Mouse (Mus musculus) kidney, postnatal 10 days (tissue): ENCODE measurements around the gene Tm2d1.
A peak's percentile ranks its signal among the peaks of the same experiment; 100 is the strongest.

Source experiments
- DNase-seq: peaks from one replicate; pipeline ENCODE4 v3.0.0; 2021; ENCODE audit warnings: mixed read lengths

Gene Tm2d1

GRCm38 (mm10) chr4:98321371-98322111 lies 61.6 kb downstream of the Tm2d1 start:
- peak; percentile 68 for DNase-seq

DNA sequence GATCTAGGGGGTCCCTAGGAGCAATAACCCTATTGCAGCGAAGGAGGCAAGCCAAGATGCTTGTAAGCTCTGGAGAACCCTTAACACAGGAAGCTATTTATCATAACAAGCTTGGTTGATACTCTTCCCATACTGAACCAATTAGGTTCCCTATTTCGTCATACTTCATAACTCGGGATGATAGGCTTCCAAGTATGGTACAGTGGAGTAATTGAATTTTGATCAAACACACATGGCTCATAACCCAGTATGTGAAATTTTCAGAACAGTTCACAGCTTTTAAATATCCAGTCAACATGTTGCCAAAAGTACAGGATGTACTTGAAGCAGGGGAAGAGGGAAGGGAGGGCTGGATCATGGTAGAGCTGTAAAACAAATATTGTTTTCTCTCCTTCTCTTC lies 64.3 kb downstream of the Tm2d1 start:
- DNase-seq = no peak

GRCm38 (mm10) chr4:98317149-98317548 lies 66.0 kb downstream of the Tm2d1 start:
- DNase-seq = no peak
